14 mouse cellular contexts compared by ENCODE assay signal in genomic region chr2:51935921-51936320, GRCm38 (mm10). TPM values are rescaled to one million over a fixed set of nuclear protein-coding genes. Genes with fewer than 3 reads are reported as not detected.
DNase-seq lines count a peak whose midpoint lies in the region; ATAC-seq and TF ChIP-seq lines count a peak whose summit lies in the region.
"Had no signal": no experiment of that assay in that cellular context is flagged by ENCODE, and none has a peak within 500 bp of the region (broad histone marks: within the 10 kb centered on the region; RNA-seq: fewer than 3 reads in every experiment).

No protein-coding gene starts in this region.

- H3K36me3 ChIP-seq in liver, adult 2 months (ENCODE audit: control insufficient read depth, insufficient read depth, low read length) = no peaks in the 10 kb centered on the region
- H3K36me3 ChIP-seq in G1E (replicated peaks) = peaks cover 23% of the 10 kb centered on the region
- peaks cover 13% of the 10 kb centered on the region for H3K36me3 ChIP-seq in liver, embryonic 12.5 days
- no peaks in the 10 kb centered on the region for H3K36me3 ChIP-seq in midbrain, embryonic 15.5 days (replicated peaks)
- H3K36me3 ChIP-seq: forebrain, embryonic 12.5 days; hindbrain, embryonic 13.5 days; neural tube, embryonic 13.5 days had no signal

- H3K27ac ChIP-seq in liver, adult 2 months (replicated peaks; ENCODE audit: insufficient read depth, low read depth, low read length) = no peak overlapping the region
- H3K27ac ChIP-seq in liver, embryonic 12.5 days = no peak overlapping the region
- no peak overlapping the region for H3K27ac ChIP-seq in midbrain, embryonic 15.5 days
- H3K27ac ChIP-seq: forebrain, embryonic 12.5 days; hindbrain, embryonic 13.5 days; neural tube, embryonic 13.5 days had no signal

- DNase-seq in liver, adult 2 months (ENCODE audit: extremely low read depth, low read depth, low spot score) = peak; percentile 70
- DNase-seq in liver (no peak), G1E (ENCODE audit: low spot score) (no peak)
- peak; percentile 17 for DNase-seq in thymus, postnatal 4 days
- no peak for DNase-seq in testis, postnatal 14 days (ENCODE audit: low spot score)
- DNase-seq: cerebellum, adult 11-12 months; kidney, adult 2 months; left cerebral cortex, postnatal 4 days; right cerebral cortex, postnatal 4 days had no signal

- H3K4me2 ChIP-seq in liver, embryonic 12.5 days = peak overlapping the region; percentile 78
- H3K4me2 ChIP-seq in midbrain, embryonic 15.5 days = no peak overlapping the region

- no peak for ATAC-seq in G1E (ENCODE audit: extremely low read depth, insufficient number of reproducible peaks, low FRiP score, poor library complexity, severe bottlenecking)
- ATAC-seq in liver, embryonic 12.5 days = no peak
- no peak for ATAC-seq in midbrain, embryonic 15.5 days (replicated peaks)

- no peak for TF ChIP-seq CTCF in liver, adult 2 months (IDR thresholded peaks at IDR 0.05; ENCODE audit: low read depth, low read length)
- TF ChIP-seq CTCF in G1E (IDR thresholded peaks at IDR 0.05; ENCODE audit: low read depth, low read length) = no peak

- H3K9me3 ChIP-seq in G1E (replicated peaks) = 0 out of 2 replicates have a peak, but pooled peaks cover under 1% of the 10 kb centered on the region
- H3K9me3 ChIP-seq in liver, embryonic 12.5 days (replicated peaks) = peaks cover 3% of the 10 kb centered on the region; the same call in 1 of the 2 replicates
- no peaks in the 10 kb centered on the region for H3K9me3 ChIP-seq in midbrain, embryonic 15.5 days
- H3K9me3 ChIP-seq: forebrain, embryonic 12.5 days; hindbrain, embryonic 13.5 days; neural tube, embryonic 13.5 days had no signal

- no peaks in the 10 kb centered on the region for H3K79me2 ChIP-seq in liver, adult 2 months (ENCODE audit: control insufficient read depth, insufficient read depth, low read length)

- peaks cover 2% of the 10 kb centered on the region; the same call in 1 of the 2 replicates for H3K4me1 ChIP-seq in liver, adult 2 months (ENCODE audit: control insufficient read depth, insufficient read depth, low read length)
- peaks cover 62% of the 10 kb centered on the region for H3K4me1 ChIP-seq in G1E (ENCODE audit: insufficient read depth, low read depth, low read length)
- peaks cover 60% of the 10 kb centered on the region for H3K4me1 ChIP-seq in liver, embryonic 12.5 days
- 0 out of 2 replicates have a peak, but pooled peaks cover 3% of the 10 kb centered on the region for H3K4me1 ChIP-seq in midbrain, embryonic 15.5 days

- WGBS in liver, adult 2 months = 81% methylated on average over 7 of the region's 7 CpGs
- 79% methylated on average over 7 of the region's 7 CpGs for WGBS in liver, embryonic 12.5 days (ENCODE audit: insufficient replicate concordance)
- 95% methylated on average over 7 of the region's 7 CpGs for WGBS in midbrain, embryonic 15.5 days

- no peaks in the 10 kb centered on the region for H3K27me3 ChIP-seq in liver, adult 2 months (ENCODE audit: control insufficient read depth, insufficient read depth, low read length)
- H3K27me3 ChIP-seq in G1E (ENCODE audit: insufficient read depth, low read length) = no peaks in the 10 kb centered on the region
- no peaks in the 10 kb centered on the region for H3K27me3 ChIP-seq in liver, embryonic 12.5 days (replicated peaks)
- no peaks in the 10 kb centered on the region for H3K27me3 ChIP-seq in midbrain, embryonic 15.5 days (replicated peaks)

- H3K9ac ChIP-seq in liver, adult 2 months (ENCODE audit: low read depth, low read length) = no peak overlapping the region
- no peak overlapping the region for H3K9ac ChIP-seq in liver, embryonic 12.5 days
- no peak overlapping the region for H3K9ac ChIP-seq in midbrain, embryonic 15.5 days
- H3K9ac ChIP-seq: forebrain, embryonic 12.5 days; neural tube, embryonic 13.5 days had no signal

- H3K4me3 ChIP-seq in liver, adult 2 months (ENCODE audit: insufficient read depth, low read depth, low read length) = no peak overlapping the region
- H3K4me3 ChIP-seq in G1E (ENCODE audit: low read depth, low read length) = peak overlapping the region; percentile 85; the same call in 1 of the 2 replicates
- H3K4me3 ChIP-seq in liver, embryonic 12.5 days = peak overlapping the region; percentile 82; the same call in 1 of the 2 replicates
- H3K4me3 ChIP-seq in midbrain, embryonic 15.5 days = no peak overlapping the region

- no peak for TF ChIP-seq POLR2A in liver, adult 2 months (IDR thresholded peaks at IDR 0.05; ENCODE audit: extremely low read depth, insufficient read depth, low read length)

RNA-seq across cellular contexts. Expression of gene Rbm43, which starts 1.0 kb away (rescaled TPM):
- 4.2 and 6.1 TPM in 2 replicates for total RNA-seq in liver, adult 2 months (2014; rRNA removed)
- polyA plus RNA-seq in liver, adult 2 months (2012; rRNA removed) = 2.2 and 2.3 TPM in 2 replicates
- total RNA-seq in G1E (2014; fragmentation: Nextera tagmentation) (67.7 and 81.7 TPM in 2 replicates), G1E (2017) (27.8 and 32.0 TPM in 2 replicates)
- polyA plus RNA-seq in G1E (2012) = 13.2 and 13.3 TPM in 2 replicates
- 25.3 and 27.3 TPM in 2 replicates for polyA plus RNA-seq in liver, embryonic 12.5 days (2016; fragmentation: Nextera tagmentation; extraction: Ambion mirVana)
- polyA plus RNA-seq in midbrain, embryonic 15.5 days (2015; fragmentation: Nextera tagmentation; extraction: Ambion mirVana) = 5.1 and 6.1 TPM in 2 replicates

RNA-seq across cellular contexts. Expression of gene Nmi, which starts 37.4 kb away (rescaled TPM):
- 29.7 and 54.2 TPM in 2 replicates for total RNA-seq in liver, adult 2 months (2014; rRNA removed)
- polyA plus RNA-seq in liver, adult 2 months (2012; rRNA removed) = 5.9 and 7.4 TPM in 2 replicates
- total RNA-seq in G1E (2014; fragmentation: Nextera tagmentation) (5.8 and 7.7 TPM in 2 replicates), G1E (2017) (16.6 and 17.5 TPM in 2 replicates)
- polyA plus RNA-seq in G1E (2012) = 0.42 and 0.51 TPM in 2 replicates
- polyA plus RNA-seq in liver, embryonic 12.5 days (2016; fragmentation: Nextera tagmentation; extraction: Ambion mirVana) = 9.0 and 10.0 TPM in 2 replicates
- polyA plus RNA-seq in midbrain, embryonic 15.5 days (2015; fragmentation: Nextera tagmentation; extraction: Ambion mirVana) = 3.7 and 4.2 TPM in 2 replicates

Comparison
In these comparisons a context has a peak if more than half of its experiments do, and no peak if none do; other contexts are left out.
1. DNase-seq: peak in liver, adult 2 months (single experiment) and thymus, postnatal 4 days (single experiment); none in liver (single experiment), G1E (single experiment) and testis, postnatal 14 days (single experiment).
2. H3K4me3 ChIP-seq: peak in G1E (single experiment) and liver, embryonic 12.5 days (single experiment); none in liver, adult 2 months (single experiment) and midbrain, embryonic 15.5 days (single experiment).